Mouse (Mus musculus) hindlimb bud, embryonic 11.5 days (tissue): ENCODE measurements around the gene Tmem150c.

Experiments used
- DNase-seq: peaks from one replicate; pipeline ENCODE4 v3.0.0-alpha.2; 2012; ENCODE audit warnings: low read depth, low spot score; ENCODE audit errors: extremely low spot score

Gene Tmem150c

GRCm38 (mm10) chr5:100030069-100030468, 129.5 kb downstream of the Tmem150c start:
- DNase-seq, result no peak
